Mouse (Mus musculus) cerebellum, adult 2 months (tissue): ENCODE measurements at regions not wholly inside any gene's neighbourhood (a gene's known extent, or its start where the extent isn't known, plus 50 kb on each side); places are given as distances from the start of the nearest gene placed in this dataset.

Experiments
- CTCF ChIP-seq: fragments of 200-500 bp; IDR thresholded peaks from 2 replicates; pipeline ENCODE4 v1.5.1; 2011; ENCODE audit warnings: low read depth, mild to moderate bottlenecking, control low read depth, low read length, moderate library complexity, borderline replicate concordance; ENCODE audit not compliant: insufficient read depth
- POLR2A ChIP-seq: fragments of 200-500 bp; IDR thresholded peaks from 2 replicates; pipeline ENCODE4 v1.6.1; 2011; ENCODE audit warnings: low read length, control low read depth, borderline replicate concordance; ENCODE audit not compliant: insufficient read depth

- TF ChIP-seq POLR2A (no peak), CTCF (no peak)
Measured at GRCm38 (mm10) chr9:41302809-41303493, 141.5 kb upstream of the Ubash3b start.
